Mouse (Mus musculus): ENCODE results near the gene Ccnl1.

The Ccnl1 gene

GRCm38 (mm10) chr3:65958102-65958839 is at the start of gene Ccnl1:
Gene Ccnl1 (minus strand): TSS chr3:65958249.
- DNase-seq (ENCODE audit: low spot score in 2 of 2), result peak; percentile 95 to 97

GRCm38 (mm10) chr3:66004989-66005388 is 46.9 kb upstream of the Ccnl1 start:
- DNase-seq (ENCODE audit: low spot score in 2 of 2), result no peak

- DNase-seq (ENCODE audit: low spot score in 2 of 2), result no peak
Observed at GRCm38 (mm10) chr3:66004220-66004951, 46.3 kb upstream of the Ccnl1 start.

- DNase-seq (ENCODE audit: low spot score in 2 of 2), result no peak
Observed at GRCm38 (mm10) chr3:66000400-66000799, 42.4 kb upstream of the Ccnl1 start.

GRCm38 (mm10) chr3:65997360-65998008 is 39.4 kb upstream of the Ccnl1 start:
- DNase-seq (ENCODE audit: low spot score in 2 of 2), result no peak

GRCm38 (mm10) chr3:65992395-65993340 is 34.6 kb upstream of the Ccnl1 start:
- DNase-seq (ENCODE audit: low spot score in 2 of 2), result no peak

GRCm38 (mm10) chr3:65990957-65991646 is 33.1 kb upstream of the Ccnl1 start:
- DNase-seq (ENCODE audit: low spot score in 2 of 2), result peak in 1 of 2 experiments; percentile 4

GRCm38 (mm10) chr3:65990524-65990923 is 32.5 kb upstream of the Ccnl1 start:
- no peak for DNase-seq (ENCODE audit: low spot score in 2 of 2)

GRCm38 (mm10) chr3:65988711-65989495 is 30.9 kb upstream of the Ccnl1 start:
- no peak for DNase-seq (ENCODE audit: low spot score in 2 of 2)

GRCm38 (mm10) chr3:65976296-65976695 is 18.2 kb upstream of the Ccnl1 start:
- no peak for DNase-seq (ENCODE audit: low spot score in 2 of 2)

- DNase-seq (ENCODE audit: low spot score in 2 of 2), result peak in 1 of 2 experiments; percentile 10
Observed at GRCm38 (mm10) chr3:65975317-65975716, 17.3 kb upstream of the Ccnl1 start.

- DNase-seq (ENCODE audit: low spot score in 2 of 2), result peak; percentile 97 to 98
Observed at GRCm38 (mm10) chr3:65974232-65975058, 16.4 kb upstream of the Ccnl1 start.

GRCm38 (mm10) chr3:65973501-65974231 is 15.6 kb upstream of the Ccnl1 start:
- no peak for DNase-seq (ENCODE audit: low spot score in 2 of 2)

- DNase-seq (ENCODE audit: low spot score in 2 of 2), result no peak
Observed at GRCm38 (mm10) chr3:65969196-65969595, 11.1 kb upstream of the Ccnl1 start.

GRCm38 (mm10) chr3:65966360-65966759 is 8.3 kb upstream of the Ccnl1 start:
- no peak for DNase-seq (ENCODE audit: low spot score in 2 of 2)

- no peak for DNase-seq (ENCODE audit: low spot score in 2 of 2)
Observed at GRCm38 (mm10) chr3:65962270-65962930, 4.4 kb upstream of the Ccnl1 start.

GRCm38 (mm10) chr3:65960291-65960945 is 2.4 kb upstream of the Ccnl1 start:
- no peak for DNase-seq (ENCODE audit: low spot score in 2 of 2)

All from spleen, postnatal 14 days (tissue).